Mouse (Mus musculus) forebrain, embryonic 14.5 days (tissue): ENCODE measurements around the gene Bri3bp. TPM values are rescaled to one million over a fixed set of nuclear protein-coding genes. Genes with fewer than 3 reads are reported as not detected.
"Not testable (repeated sequence)": the region's sequence is repeated elsewhere in the genome, so short reads cannot be mapped to it uniquely, and the experiment has no call there.

ENCODE experiments used
- ATAC-seq: fragments of 200-750 bp; cut with Nextera tagmentation; 2 replicates; pipeline ENCODE4 v1.8.0; 2017; ENCODE audit warnings: mild to moderate bottlenecking, moderate library complexity
- DNase-seq: peaks from one replicate; pipeline ENCODE4 v3.0.0-alpha.2; 2015; ENCODE audit warnings: low spot score
- H3K27ac ChIP-seq: fragments of 300-500 bp; sonication (generic); 2 replicates; pipeline ENCODE4 v1.5.1; 2014; ENCODE audit warnings: low read depth, mild to moderate bottlenecking, control low read depth, low read length, moderate library complexity
- H3K27me3 ChIP-seq: fragments of 300-500 bp; sonication (generic); replicated peaks from 2 replicates; pipeline ENCODE4 v1.6.1; 2014; ENCODE audit warnings: low read length, control low read depth, mixed read lengths; ENCODE audit not compliant: control insufficient read depth, insufficient read depth
- H3K36me3 ChIP-seq: fragments of 300-500 bp; sonication (generic); 2 replicates; pipeline ENCODE4 v1.6.1; 2014; ENCODE audit warnings: low read length, control low read depth; ENCODE audit not compliant: control insufficient read depth, insufficient read depth
- H3K4me1 ChIP-seq: fragments of 300-500 bp; sonication (generic); 2 replicates; pipeline ENCODE4 v1.6.1; 2014; ENCODE audit warnings: antibody characterized with exemption, low read length, control low read depth; ENCODE audit not compliant: control insufficient read depth, insufficient read depth
- H3K4me2 ChIP-seq: fragments of 300-500 bp; sonication (generic); 2 replicates; pipeline ENCODE4 v1.6.1; 2014; ENCODE audit warnings: mild to moderate bottlenecking, control low read depth, low read length
- H3K4me3 ChIP-seq: fragments of 300-500 bp; sonication (generic); 2 replicates; pipeline ENCODE4 v1.5.1; 2014; ENCODE audit warnings: low read depth, low read length, control low read depth
- H3K9ac ChIP-seq: fragments of 300-500 bp; sonication (generic); 2 replicates; pipeline ENCODE4 v1.6.1; 2014; ENCODE audit warnings: mild to moderate bottlenecking, low read length, control low read depth, moderate library complexity
- H3K9me3 ChIP-seq: fragments of 300-500 bp; sonication (generic); replicated peaks from 2 replicates; pipeline ENCODE4 v1.6.1; 2016; ENCODE audit warnings: low read length, control low read depth, mixed read lengths; ENCODE audit not compliant: control insufficient read depth
- WGBS: fragments of 180-500 bp; shearing (Covaris S2); extraction: QIAGEN DNeasy Blood & Tissue Kit; methylation state at CpG from one replicate; pipeline ENCODE4 v1.1.7; 2014; 5-methylcytosine and 5-hydroxymethylcytosine counted together
- polyA plus RNA-seq: library from polyadenylated mRNA; unstranded; fragments of >200 nt; fragmentation: Nextera tagmentation; extraction: Ambion mirVana; gene quantifications from 2 replicates; pipeline ENCODE4 v1.2.1, GENCODE M21; 2014

Bri3bp gene
- polyA plus RNA-seq, 1 experiment from 2014 or later, result 26.0 TPM

GRCm38 (mm10) chr5:125418636-125419035, 22.7 kb upstream of the Bri3bp start:
- Histone ChIP-seq H3K4me1 (no peaks in the 10 kb centered on the region), H3K36me3 (peaks cover 98% of the 10 kb centered on the region), H3K9me3 (no peaks in the 10 kb centered on the region), H3K27me3 (no peaks in the 10 kb centered on the region), H3K27ac (no peak overlapping the region), H3K4me3 (no peak overlapping the region), H3K4me2 (no peak overlapping the region), H3K9ac (no peak overlapping the region)
- 85% methylated on average over 12 of the region's 12 CpGs for WGBS
- ATAC-seq, result no peak
- DNase-seq, result no peak

- no peak for ATAC-seq
- Histone ChIP-seq H3K4me3 (no peak overlapping the region), H3K27ac (no peak overlapping the region), H3K4me1 (no peaks in the 10 kb centered on the region), H3K36me3 (peaks cover 98% of the 10 kb centered on the region), H3K27me3 (no peaks in the 10 kb centered on the region), H3K4me2 (no peak overlapping the region), H3K9me3 (no peaks in the 10 kb centered on the region), H3K9ac (no peak overlapping the region)
- WGBS, result 85% methylated on average over 11 of the region's 11 CpGs
- no peak for DNase-seq
Measured at GRCm38 (mm10) chr5:125419124-125419523, 22.2 kb upstream of the Bri3bp start.

- Histone ChIP-seq H3K36me3 (peaks cover 100% of the 10 kb centered on the region), H3K27ac (no peak overlapping the region), H3K9ac (no peak overlapping the region), H3K4me1 (no peaks in the 10 kb centered on the region), H3K4me3 (no peak overlapping the region), H3K4me2 (no peak overlapping the region), H3K9me3 (no peaks in the 10 kb centered on the region), H3K27me3 (no peaks in the 10 kb centered on the region)
- WGBS, result 96% methylated on average over 10 of the region's 10 CpGs
- ATAC-seq (no peak), DNase-seq (no peak)
Measured at GRCm38 (mm10) chr5:125425698-125426276, 15.6 kb upstream of the Bri3bp start.

- DNase-seq (no peak), ATAC-seq (no peak)
- Histone ChIP-seq H3K27ac (no peak overlapping the region), H3K4me2 (no peak overlapping the region), H3K4me1 (no peaks in the 10 kb centered on the region), H3K9me3 (no peaks in the 10 kb centered on the region), H3K4me3 (no peak overlapping the region), H3K9ac (no peak overlapping the region), H3K27me3 (no peaks in the 10 kb centered on the region), H3K36me3 (peaks cover 100% of the 10 kb centered on the region)
- WGBS, result 92% methylated on average over 10 of the region's 10 CpGs
Measured at GRCm38 (mm10) chr5:125426343-125426742, 15.0 kb upstream of the Bri3bp start.

- 92% methylated on average over 2 of the region's 2 CpGs for WGBS
- 0 out of 2 replicates have a peak overlapping the region, but pooled peaks have one; percentile 89 for H3K4me2 ChIP-seq
- not testable (repeated sequence) for H3K27ac ChIP-seq, H3K4me3 ChIP-seq, H3K9me3 ChIP-seq, H3K4me1 ChIP-seq, H3K27me3 ChIP-seq, H3K9ac ChIP-seq, ATAC-seq, DNase-seq
- peaks cover 44% of the 10 kb centered on the region for H3K36me3 ChIP-seq
Measured at GRCm38 (mm10) chr5:125432324-125432723, 9.0 kb upstream of the Bri3bp start.

GRCm38 (mm10) chr5:125433793-125434337, 7.5 kb upstream of the Bri3bp start, which contains the start of gene Dhx37:
Dhx37 (minus strand) TSS chr5:125434121.
- Histone ChIP-seq H3K9ac (peak within 1 kb of the TSS; percentile 88), H3K36me3 (peaks cover 28% of the 10 kb centered on the region), H3K27ac (peak within 1 kb of the TSS; percentile 74), H3K27me3 (no peaks in the 10 kb centered on the region), H3K4me2 (peak within 1 kb of the TSS; percentile 89), H3K4me1 (peaks cover 9% of the 10 kb centered on the region), H3K9me3 (no peaks in the 10 kb centered on the region), H3K4me3 (peak within 1 kb of the TSS; percentile 73)
- under 1% methylated on average over 46 of the region's 46 CpGs for WGBS
- ATAC-seq (peak; percentile 98), DNase-seq (peak; percentile 98)

GRCm38 (mm10) chr5:125434347-125434746, 7.0 kb upstream of the Bri3bp start:
- peak overlapping the region; percentile 73 for H3K4me3 ChIP-seq
- H3K4me1 ChIP-seq, ATAC-seq, H3K9me3 ChIP-seq, H3K9ac ChIP-seq, DNase-seq, H3K27me3 ChIP-seq, H3K27ac ChIP-seq: not testable (repeated sequence)
- H3K36me3 ChIP-seq, result peaks cover 23% of the 10 kb centered on the region
- 53% methylated on average over 15 of the region's 15 CpGs for WGBS
- peak overlapping the region; percentile 89; the same call in 1 of the 2 replicates for H3K4me2 ChIP-seq

- H3K9me3 ChIP-seq, result no peaks in the 10 kb centered on the region
- no peak overlapping the region for H3K27ac ChIP-seq
- WGBS, result 6% methylated on average over 7 of the region's 7 CpGs
- H3K4me3 ChIP-seq, result peak overlapping the region; percentile 86
- H3K4me2 ChIP-seq, result peak overlapping the region; percentile 79
- peak overlapping the region; percentile 85 for H3K9ac ChIP-seq
- ATAC-seq, result no peak; the same call in 1 of the 2 replicates
- H3K4me1 ChIP-seq, result peaks cover 7% of the 10 kb centered on the region
- no peaks in the 10 kb centered on the region for H3K36me3 ChIP-seq
- DNase-seq, result no peak
- H3K27me3 ChIP-seq, result no peaks in the 10 kb centered on the region
Measured at GRCm38 (mm10) chr5:125440583-125441233, 660 bp upstream of the Bri3bp start.
